Mouse (Mus musculus): Measurements from ENCODE around the gene Cyba. TPM values are rescaled to one million over a fixed set of nuclear protein-coding genes. Genes with fewer than 3 reads are reported as not detected.

Cyba gene
- total and polyA plus RNA-seq, 3 experiments, result 450 to 1,119 (median 848) TPM

- peaks cover 9 to 48% of the 10 kb centered on the region in 2 experiments for H3K4me1 ChIP-seq (ENCODE audit: control insufficient read depth in 1 of 2, insufficient read depth in 2 of 2)
These were observed 28.9 kb upstream of the Cyba start for GRCm38 (mm10) chr8:122461473-122462148.

DNA sequence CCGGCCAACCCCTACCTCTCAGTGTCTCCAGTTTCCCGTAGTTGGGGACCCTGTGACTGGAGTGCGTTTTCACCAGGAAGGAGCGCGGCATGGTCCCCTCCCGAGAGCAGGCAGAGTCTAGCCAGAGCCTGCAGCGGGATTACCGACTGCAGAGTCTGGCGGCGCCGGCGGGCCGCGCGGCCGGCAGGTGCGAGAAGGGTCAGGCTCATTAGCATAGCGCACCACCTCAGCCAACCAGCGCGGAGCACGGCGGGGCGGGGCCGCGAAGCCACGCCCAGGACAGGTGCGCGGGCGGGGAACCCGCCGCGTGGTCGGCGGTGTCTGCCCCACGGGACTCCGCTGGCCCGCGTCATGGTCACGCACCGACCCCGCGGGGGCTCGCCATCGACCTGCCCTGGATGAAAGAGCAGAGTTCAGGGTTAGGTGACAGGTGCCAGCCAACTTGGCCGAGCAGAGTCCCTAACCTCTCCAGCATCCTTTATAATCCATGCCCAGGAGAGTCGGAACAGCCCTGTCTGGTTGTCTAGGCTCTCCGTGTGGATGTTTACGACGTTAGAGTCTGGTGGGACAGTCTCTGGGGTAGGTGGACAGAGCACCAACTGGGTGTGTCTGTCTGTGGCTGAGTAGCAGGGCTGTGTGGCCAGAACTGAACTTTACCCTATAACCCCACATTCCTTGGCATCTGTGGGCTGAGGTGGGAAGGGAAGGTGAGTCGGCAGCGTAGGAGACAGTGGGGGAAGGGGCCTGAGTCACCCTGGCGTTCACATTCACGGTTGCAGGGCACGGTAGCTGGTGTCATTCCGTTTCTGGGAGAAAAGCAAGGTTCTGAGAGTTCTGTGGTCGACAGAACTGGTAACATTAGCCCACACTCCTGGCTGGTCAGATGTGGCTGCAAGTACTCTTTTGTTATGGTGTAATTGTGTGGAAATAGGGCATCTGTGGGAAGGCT, 28.1 kb upstream of the Cyba start, which contains the start of gene Snai3:
Gene Snai3 (minus strand): TSS at position 210 of the 949 bp plus-strand sequence.
- TF ChIP-seq ETS1 (conservative IDR thresholded peaks at IDR 0.05; ENCODE audit: low read depth, low read length) (no peak), UBTF (IDR thresholded peaks at IDR 0.05; ENCODE audit: low read depth, low read length) (no peak), POLR2A (IDR thresholded peaks at IDR 0.05; ENCODE audit: low read depth, low read length) (peak; percentile 32; the same call in 1 of the 2 replicates), MXI1 (IDR thresholded peaks at IDR 0.05; ENCODE audit: low read depth, low read length) (peak; percentile 40; the same call in 1 of the 2 replicates), ZKSCAN1 (IDR thresholded peaks at IDR 0.05; ENCODE audit: borderline replicate concordance, low read depth, low read length) (no peak), EP300 (IDR thresholded peaks at IDR 0.05; ENCODE audit: low read length) (no peak), TCF12 (IDR thresholded peaks at IDR 0.05; ENCODE audit: low read depth, low read length) (peak; percentile 51; the same call in 1 of the 2 replicates), NRF1 (IDR thresholded peaks at IDR 0.05; ENCODE audit: low read depth, low read length) (peak; percentile 47; the same call in 1 of the 2 replicates), RCOR1 (conservative IDR thresholded peaks at IDR 0.05; ENCODE audit: low read depth, low read length) (no peak), MAZ (IDR thresholded peaks at IDR 0.05; ENCODE audit: low read depth, low read length) (no peak), GABPA (IDR thresholded peaks at IDR 0.05; ENCODE audit: insufficient replicate concordance, low read depth, low read length) (no peak), ZMIZ1 (IDR thresholded peaks at IDR 0.05; ENCODE audit: low read depth, low read length) (no peak), MEF2A (IDR thresholded peaks at IDR 0.05; ENCODE audit: borderline replicate concordance, low read depth, low read length) (no peak), CHD2 (IDR thresholded peaks at IDR 0.05; ENCODE audit: low read length) (no peak), ZC3H11A (IDR thresholded peaks at IDR 0.05; ENCODE audit: low read depth, low read length) (no peak), SIN3A (IDR thresholded peaks at IDR 0.05; ENCODE audit: low read length) (0 out of 2 replicates have a peak, but pooled peaks have one; percentile 54), KAT2A (IDR thresholded peaks at IDR 0.05; ENCODE audit: insufficient replicate concordance, low read length) (no peak), HCFC1 (IDR thresholded peaks at IDR 0.05; ENCODE audit: low read depth, low read length) (no peak), USF2 (conservative IDR thresholded peaks at IDR 0.05; ENCODE audit: low read depth, low read length) (no peak), E2F4 (IDR thresholded peaks at IDR 0.05; ENCODE audit: insufficient replicate concordance, low read depth, low read length) (no peak), JUND (conservative IDR thresholded peaks at IDR 0.05; ENCODE audit: low read depth, low read length) (no peak), BHLHE40 (IDR thresholded peaks at IDR 0.05; ENCODE audit: low read depth, low read length) (peak; percentile 47)
- Histone ChIP-seq H3K9ac (ENCODE audit: insufficient read depth, low read depth) (no peak within 1 kb of the TSS), H3K4me3 (replicated peaks in 1 of 3; ENCODE audit: low read depth in 2 of 3, low read length in 2 of 3, poor library complexity in 1 of 3) (peak within 1 kb of the TSS; percentile 13 to 40 (median 28)), H3K9me3 (replicated peaks; ENCODE audit: low read length) (peaks cover 3% of the 10 kb centered on the region), H3K4me1 (ENCODE audit: control insufficient read depth in 1 of 2, insufficient read depth in 2 of 2) (peaks cover 9 to 48% of the 10 kb centered on the region in 2 experiments), H3K4me2 (ENCODE audit: insufficient read depth, low read depth, poor library complexity, severe bottlenecking) (peak within 1 kb of the TSS; percentile 89), H3K79me2 (replicated peaks; ENCODE audit: control insufficient read depth, extremely low read depth, insufficient read depth, poor library complexity, severe bottlenecking) (no peaks in the 10 kb centered on the region), H3K27me3 (replicated peaks) (peaks cover 45% of the 10 kb centered on the region), H3K36me3 (replicated peaks in 1 of 2; ENCODE audit: control insufficient read depth in 1 of 2, insufficient read depth in 1 of 2, low read length in 1 of 2) (peaks cover 0 to 11% of the 10 kb centered on the region in 2 experiments), H3K27ac (ENCODE audit: insufficient read depth, low read depth) (no peak within 1 kb of the TSS)
- dilution Hi-C loops (cut with MboI; ENCODE audit: extremely low pct_ligation_motif_present, extremely low pct_unique_long_range_greater_than_20kb, low sequenced_read_pairs), result no loop called here
- in situ Hi-C loops (cut with MboI; ENCODE audit: low pct_ligation_motif_present, low pct_unique_long_range_greater_than_20kb, low sequenced_read_pairs), result no loop called here
- DNase-seq (ENCODE audit: extremely low read depth), result peak; percentile 44

More at GRCm38 (mm10) chr8:122461473-122462148, 28.9 kb upstream of the Cyba start:
- Histone ChIP-seq H3K27ac (ENCODE audit: insufficient read depth, low read depth) (no peak overlapping the region), H3K4me2 (ENCODE audit: insufficient read depth, low read depth, poor library complexity, severe bottlenecking) (no peak overlapping the region), H3K36me3 (replicated peaks in 1 of 2; ENCODE audit: control insufficient read depth in 1 of 2, insufficient read depth in 1 of 2, low read length in 1 of 2) (peaks cover 0 to 17% of the 10 kb centered on the region in 2 experiments), H3K27me3 (replicated peaks) (peaks cover 38% of the 10 kb centered on the region), H3K9me3 (replicated peaks; ENCODE audit: low read length) (peaks cover 3% of the 10 kb centered on the region), H3K9ac (ENCODE audit: insufficient read depth, low read depth) (no peak overlapping the region), H3K79me2 (replicated peaks; ENCODE audit: control insufficient read depth, extremely low read depth, insufficient read depth, poor library complexity, severe bottlenecking) (no peaks in the 10 kb centered on the region), H3K4me3 (replicated peaks in 1 of 3; ENCODE audit: low read depth in 2 of 3, low read length in 2 of 3, poor library complexity in 1 of 3) (no peak overlapping the region)
- DNase-seq (ENCODE audit: extremely low read depth), result peak; percentile 28
- TF ChIP-seq RCOR1 (conservative IDR thresholded peaks at IDR 0.05; ENCODE audit: low read depth, low read length) (no peak), BHLHE40 (IDR thresholded peaks at IDR 0.05; ENCODE audit: low read depth, low read length) (0 out of 2 replicates have a peak, but pooled peaks have one; percentile 11), TCF12 (IDR thresholded peaks at IDR 0.05; ENCODE audit: low read depth, low read length) (0 out of 2 replicates have a peak, but pooled peaks have one; percentile 1), ZMIZ1 (IDR thresholded peaks at IDR 0.05; ENCODE audit: low read depth, low read length) (no peak), MYC (IDR thresholded peaks at IDR 0.05; ENCODE audit: low read depth, low read length) (no peak), SIN3A (IDR thresholded peaks at IDR 0.05; ENCODE audit: low read length) (0 out of 2 replicates have a peak, but pooled peaks have one; percentile 18), EP300 (IDR thresholded peaks at IDR 0.05; ENCODE audit: low read length) (0 out of 2 replicates have a peak, but pooled peaks have one; percentile 22), IRF4 (IDR thresholded peaks at IDR 0.05; ENCODE audit: low read depth, low read length) (peak; percentile 63; the same call in 1 of the 2 replicates)
- dilution Hi-C loops (cut with MboI; ENCODE audit: extremely low pct_ligation_motif_present, extremely low pct_unique_long_range_greater_than_20kb, low sequenced_read_pairs) (no loop called here), in situ Hi-C loops (cut with MboI; ENCODE audit: low pct_ligation_motif_present, low pct_unique_long_range_greater_than_20kb, low sequenced_read_pairs) (no loop called here)

Data from CH12.LX (cell line).